Mouse (Mus musculus) G1E (cell line): ENCODE measurements around the gene Wdr5. TPM values are rescaled to one million over a fixed set of nuclear protein-coding genes. Genes with fewer than 3 reads are reported as not detected.

Source experiments
- ATAC-seq: 2 replicates; pipeline ENCODE4 v1.8.0; 2016; ENCODE audit warnings: mild to moderate bottlenecking; ENCODE audit not compliant: insufficient number of reproducible peaks, poor library complexity, low FRiP score, severe bottlenecking; ENCODE audit errors: extremely low read depth
- DNase-seq: peaks from one replicate; pipeline ENCODE4 v3.0.0; 2012; ENCODE audit warnings: low spot score
- H3K27me3 ChIP-seq: 2 replicates; pipeline ENCODE4 v1.6.1; 2012; ENCODE audit warnings: mild to moderate bottlenecking, low read length, inconsistent platforms; ENCODE audit not compliant: insufficient read depth
- H3K36me3 ChIP-seq: replicated peaks from 2 replicates; pipeline ENCODE3; 2012; ENCODE audit warnings: mild to moderate bottlenecking, inconsistent platforms
- H3K4me1 ChIP-seq: 2 replicates; pipeline ENCODE4 v1.6.1; 2012; ENCODE audit warnings: low read depth, low read length, inconsistent platforms, mixed read lengths; ENCODE audit not compliant: insufficient read depth
- H3K4me3 ChIP-seq: 2 replicates; pipeline ENCODE4 v1.5.1; 2012; ENCODE audit warnings: low read depth, mild to moderate bottlenecking, inconsistent platforms, low read length, moderate library complexity, mixed read lengths
- H3K9me3 ChIP-seq: replicated peaks from 2 replicates; pipeline ENCODE4 v1.6.1; 2012; ENCODE audit warnings: inconsistent platforms
- CTCF ChIP-seq: IDR thresholded peaks from 2 replicates; pipeline ENCODE4 v1.5.1; 2012; ENCODE audit warnings: low read depth, low read length, inconsistent platforms, mixed read lengths
- GATA1 ChIP-seq: IDR thresholded peaks from 2 replicates; pipeline ENCODE4 v1.6.1; 2012; ENCODE audit warnings: borderline replicate concordance, low read length, inconsistent platforms, mixed read lengths
- GATA2 ChIP-seq: IDR thresholded peaks from 2 replicates; pipeline ENCODE4 v1.6.1; 2012; ENCODE audit warnings: low read depth, low read length, inconsistent platforms, borderline replicate concordance
- POLR2AphosphoS5 ChIP-seq: IDR thresholded peaks from 2 replicates; pipeline ENCODE4 v1.6.1; 2012; ENCODE audit warnings: low read depth, low read length, inconsistent platforms; ENCODE audit not compliant: insufficient replicate concordance
- TAL1 ChIP-seq: conservative IDR thresholded peaks from 2 replicates; pipeline ENCODE4 v1.6.1; 2012; ENCODE audit warnings: low read depth, low read length, inconsistent platforms, mixed read lengths
- polyA plus RNA-seq: library from polyadenylated mRNA; stranded (reverse); fragments of >175 nt; gene quantifications from 2 replicates; pipeline ENCODE4 v1.2.3, GENCODE M21; 2012
- total RNA-seq, 2 experiments: library from RNA; stranded (forward) in 1 of 2; stranded (reverse) in 1 of 2; fragments of 200-1000 nt in 1 of 2; fragments of >200 nt in 1 of 2; fragmentation: Nextera tagmentation in 1 of 2; gene quantifications; 2 replicates each; pipeline ENCODE4 v1.2.3; 2014 to 2017

The Wdr5 gene
- total and polyA plus RNA-seq, 3 experiments: 29.4 to 107 (median 58.6) TPM

DNA sequence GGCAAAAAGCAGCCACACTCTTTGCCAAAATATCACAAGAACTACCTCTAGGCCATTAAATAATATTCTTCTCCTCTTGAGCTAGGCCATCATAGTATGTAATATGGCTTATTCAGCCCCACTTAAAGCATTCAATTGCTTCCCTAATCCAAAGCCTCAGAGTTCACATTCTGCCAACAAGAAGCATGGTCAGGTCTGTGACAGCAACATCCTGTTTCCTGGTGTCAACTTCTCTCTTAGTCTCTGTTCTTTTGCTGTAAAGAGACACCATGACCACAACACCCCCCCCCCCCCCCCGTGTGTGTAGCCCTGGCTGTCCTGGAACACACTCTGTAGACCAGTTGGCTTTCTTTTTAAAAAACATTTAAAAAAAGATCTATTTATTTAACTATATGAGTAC lies 32.4 kb downstream of the Wdr5 start:
- H3K27me3 ChIP-seq: no peaks in the 10 kb centered on the region
- H3K4me1 ChIP-seq: no peaks in the 10 kb centered on the region
- H3K4me3 ChIP-seq: no peak overlapping the region
- no peak for DNase-seq
- TF ChIP-seq CTCF: no peak
- TF ChIP-seq TAL1: no peak
- no peak for TF ChIP-seq POLR2AphosphoS5
- TF ChIP-seq GATA2: no peak
- no peak for TF ChIP-seq GATA1
- peaks cover 20% of the 10 kb centered on the region for H3K36me3 ChIP-seq
- H3K9me3 ChIP-seq: no peaks in the 10 kb centered on the region
- no peak for ATAC-seq

DNA sequence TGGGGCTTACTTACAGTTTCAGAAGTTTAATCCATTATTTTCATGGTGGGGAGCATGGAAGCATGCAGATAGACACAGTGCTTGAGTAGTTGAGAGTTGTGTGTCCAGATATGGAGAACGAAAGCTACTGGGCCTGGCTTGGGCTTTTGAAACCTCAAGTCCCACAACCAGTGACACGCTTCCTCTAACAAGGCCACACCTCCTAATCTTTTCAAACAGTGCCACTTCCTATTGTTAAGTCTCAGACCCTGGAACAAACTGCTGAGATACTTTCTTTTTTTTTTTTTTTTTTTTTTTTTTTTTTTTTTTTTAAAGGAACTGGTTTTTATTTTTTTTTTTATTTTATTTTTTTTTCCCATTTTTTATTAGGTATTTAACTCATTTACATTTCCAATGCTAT lies 33.0 kb downstream of the Wdr5 start:
- DNase-seq (no peak), ATAC-seq (no peak)
- Histone ChIP-seq H3K9me3 (no peaks in the 10 kb centered on the region), H3K4me3 (no peak overlapping the region), H3K36me3 (peaks cover 14% of the 10 kb centered on the region), H3K27me3 (no peaks in the 10 kb centered on the region), H3K4me1 (no peaks in the 10 kb centered on the region)
- no peak for TF ChIP-seq GATA2
- no peak for TF ChIP-seq TAL1
- TF ChIP-seq GATA1: no peak
- no peak for TF ChIP-seq POLR2AphosphoS5
- no peak for TF ChIP-seq CTCF

DNA sequence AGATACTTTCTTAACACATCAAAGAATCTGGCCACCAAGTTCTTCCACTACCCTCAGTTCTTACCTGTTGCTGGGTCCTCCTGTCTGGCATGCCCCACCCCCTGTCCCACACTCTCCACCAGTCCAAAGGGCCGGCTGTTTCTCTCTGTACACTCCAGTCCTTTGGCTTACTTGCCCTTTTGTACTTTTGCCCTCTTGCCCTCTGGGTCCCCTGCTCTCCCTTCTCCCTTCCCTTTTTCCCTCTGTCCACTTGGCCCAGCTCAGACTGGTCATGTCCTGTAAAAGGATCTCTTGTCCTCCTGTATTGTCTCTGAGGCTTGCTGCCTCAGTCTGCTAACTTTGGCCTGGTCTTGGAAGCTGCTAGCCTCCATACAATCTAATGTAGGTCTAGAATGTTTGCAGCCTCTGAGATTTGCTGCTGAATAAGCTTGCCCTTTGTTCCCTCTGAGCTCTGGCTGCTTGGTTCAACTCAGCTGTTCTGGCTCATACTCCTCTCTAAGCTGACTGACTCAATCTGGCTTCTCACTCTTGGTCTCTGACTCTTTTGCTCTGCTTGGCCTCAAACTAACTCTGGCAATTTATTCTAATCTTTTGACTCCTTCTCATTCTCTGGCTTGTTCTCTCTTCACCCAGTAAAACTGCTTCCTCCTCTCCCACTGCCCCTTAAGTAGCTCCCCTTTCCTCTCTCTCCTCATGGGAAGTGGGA lies 33.9 kb downstream of the Wdr5 start:
- ATAC-seq: no peak
- DNase-seq: no peak

DNA sequence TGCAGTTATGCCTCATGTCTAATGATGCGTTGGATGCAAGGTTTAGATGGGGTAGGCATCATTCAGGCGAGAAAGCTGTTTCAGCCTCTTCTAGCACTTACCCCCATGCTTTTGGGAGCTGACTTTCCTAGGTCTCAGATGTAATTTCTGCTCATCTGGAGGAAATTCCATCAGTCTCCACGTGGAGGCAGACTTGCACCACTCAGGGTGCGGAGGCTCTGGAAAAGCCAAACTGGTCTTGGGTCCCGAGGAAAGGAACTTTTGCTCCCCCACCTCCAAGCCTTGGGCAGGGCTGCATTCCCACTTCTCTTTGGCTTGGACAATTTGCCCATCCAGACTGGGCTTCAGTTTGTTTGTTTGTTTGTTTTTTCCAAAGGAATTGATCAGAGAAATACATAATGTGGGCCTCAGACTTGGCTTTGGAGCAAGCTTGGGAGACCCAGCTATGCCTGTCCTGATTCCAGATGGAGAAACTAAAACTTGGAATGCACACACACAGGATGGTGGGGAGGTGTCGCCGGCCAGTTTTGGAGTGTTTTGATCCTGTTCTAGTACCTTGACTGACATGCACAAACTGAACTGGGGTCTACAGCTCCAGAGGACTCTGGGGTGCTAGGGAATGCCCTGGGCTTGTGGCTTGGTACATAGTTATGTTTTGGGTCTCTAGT lies 37.8 kb downstream of the Wdr5 start:
- TF ChIP-seq CTCF (peak; percentile 66; the same call in 1 of the 2 replicates), GATA2 (no peak), TAL1 (no peak)
- H3K36me3 ChIP-seq: no peaks in the 10 kb centered on the region
- no peak for ATAC-seq
- peak; percentile 20 for DNase-seq
- H3K27me3 ChIP-seq: peaks cover 21% of the 10 kb centered on the region
- no peaks in the 10 kb centered on the region for H3K4me1 ChIP-seq
- H3K9me3 ChIP-seq: no peaks in the 10 kb centered on the region
- no peak overlapping the region for H3K4me3 ChIP-seq

More for the DNA sequence above, 33.9 kb downstream of the Wdr5 start:
- no peaks in the 10 kb centered on the region for H3K4me1 ChIP-seq
- H3K27me3 ChIP-seq: no peaks in the 10 kb centered on the region
- no peak overlapping the region for H3K4me3 ChIP-seq
- TF ChIP-seq CTCF (no peak), GATA1 (no peak), POLR2AphosphoS5 (no peak), GATA2 (no peak), TAL1 (no peak)
- no peaks in the 10 kb centered on the region for H3K9me3 ChIP-seq
- peaks cover 8% of the 10 kb centered on the region for H3K36me3 ChIP-seq

DNA sequence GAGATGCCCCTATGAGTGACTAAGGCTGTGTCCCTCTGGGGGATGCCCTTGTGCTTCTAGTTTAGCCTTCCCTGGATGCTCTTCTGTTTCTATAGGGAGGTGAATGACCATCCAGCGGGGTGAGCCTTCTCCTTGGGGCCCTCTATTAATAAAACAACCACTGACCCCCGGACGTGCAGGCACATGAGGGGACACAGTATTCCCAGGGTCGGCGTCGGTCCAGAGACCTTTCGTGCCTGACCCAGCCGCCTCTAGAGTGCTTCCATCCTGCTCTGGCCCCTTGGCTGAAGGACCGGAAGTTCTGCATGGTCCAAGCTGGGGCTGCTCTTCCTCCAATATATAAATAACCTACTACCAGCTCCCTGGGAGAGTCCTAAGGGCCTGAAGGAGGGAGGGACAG lies 39.4 kb downstream of the Wdr5 start:
- no peak for TF ChIP-seq GATA2
- no peak for TF ChIP-seq CTCF
- TF ChIP-seq TAL1: no peak
- no peak for TF ChIP-seq POLR2AphosphoS5
- TF ChIP-seq GATA1: no peak
- ATAC-seq (no peak), DNase-seq (no peak)
- no peaks in the 10 kb centered on the region for H3K4me1 ChIP-seq
- no peak overlapping the region for H3K4me3 ChIP-seq
- no peaks in the 10 kb centered on the region for H3K36me3 ChIP-seq
- H3K9me3 ChIP-seq: no peaks in the 10 kb centered on the region
- peaks cover 25% of the 10 kb centered on the region for H3K27me3 ChIP-seq

DNA sequence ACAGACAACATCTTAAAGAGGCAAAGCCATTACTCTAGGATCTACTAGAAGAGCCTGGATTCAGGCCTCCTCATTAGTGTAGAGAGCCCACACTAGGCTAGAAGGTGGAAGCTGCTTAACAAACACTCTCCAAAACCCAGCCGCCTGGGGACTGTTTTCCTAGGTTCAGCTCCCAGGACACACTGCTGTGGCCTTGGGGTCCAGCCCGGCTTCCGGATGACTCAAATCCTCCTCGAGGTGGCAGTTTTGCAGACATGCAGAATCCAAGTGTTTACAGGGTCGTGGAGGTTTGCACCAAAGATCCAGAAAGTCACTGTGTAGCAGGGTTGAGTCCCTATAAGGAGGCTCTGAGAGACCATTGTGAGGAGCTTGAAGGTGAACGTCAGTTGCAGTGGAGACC lies 42.0 kb downstream of the Wdr5 start:
- DNase-seq (no peak), ATAC-seq (no peak)
- Histone ChIP-seq H3K4me1 (no peaks in the 10 kb centered on the region), H3K4me3 (no peak overlapping the region), H3K36me3 (no peaks in the 10 kb centered on the region), H3K27me3 (peaks cover 45% of the 10 kb centered on the region), H3K9me3 (no peaks in the 10 kb centered on the region)
- TF ChIP-seq GATA1 (no peak), CTCF (no peak), TAL1 (no peak), GATA2 (no peak), POLR2AphosphoS5 (no peak)

DNA sequence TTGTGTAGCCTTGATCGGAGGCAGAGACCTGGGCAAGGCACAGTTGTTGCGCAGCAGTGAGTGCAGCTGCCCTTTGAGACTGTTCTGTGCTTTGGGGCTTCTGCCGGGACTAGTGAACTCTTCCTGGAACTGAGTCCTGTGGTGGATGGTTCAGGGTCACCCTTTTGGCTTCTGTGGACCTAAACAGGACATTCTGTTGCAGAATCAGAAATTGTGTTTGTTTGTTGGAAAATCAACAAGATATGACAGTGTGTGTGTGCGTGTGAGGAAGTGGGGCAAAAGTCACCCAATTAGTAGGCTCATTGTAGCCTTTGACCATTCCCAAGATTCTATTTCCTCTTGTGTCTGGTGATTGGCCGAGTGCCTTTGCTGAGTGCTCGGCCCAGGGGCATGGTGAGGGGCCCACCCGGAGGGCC lies 45.8 kb downstream of the Wdr5 start:
- ATAC-seq: no peak
- no peaks in the 10 kb centered on the region for H3K4me1 ChIP-seq
- no peaks in the 10 kb centered on the region for H3K36me3 ChIP-seq
- H3K9me3 ChIP-seq: no peaks in the 10 kb centered on the region
- peaks cover 52% of the 10 kb centered on the region for H3K27me3 ChIP-seq
- no peak overlapping the region for H3K4me3 ChIP-seq
- TF ChIP-seq TAL1: no peak
- no peak for TF ChIP-seq GATA2
- no peak for TF ChIP-seq POLR2AphosphoS5
- TF ChIP-seq GATA1: no peak
- no peak for TF ChIP-seq CTCF
- no peak for DNase-seq
